Mouse (Mus musculus): ENCODE measurements around the gene Sp4.

- no peak for TF ChIP-seq CTCF (conservative IDR thresholded peaks at IDR 0.05 in 1 of 2, IDR thresholded peaks at IDR 0.05 in 1 of 2; ENCODE audit: low read depth in 2 of 2, low read length in 2 of 2)
- TF ChIP-seq MAZ (IDR thresholded peaks at IDR 0.05; ENCODE audit: low read depth, low read length): no peak
- no peak for TF ChIP-seq E2F4 (IDR thresholded peaks at IDR 0.05; ENCODE audit: insufficient replicate concordance, low read depth, low read length)
These were observed 24.9 kb upstream of the Sp4 start for GRCm38 (mm10) chr12:118326161-118326560.
